Mouse (Mus musculus) duodenum, adult 2 months (tissue): ENCODE measurements around the gene Sprtn. TPM values are rescaled to one million over a fixed set of nuclear protein-coding genes. Genes with fewer than 3 reads are reported as not detected.

ENCODE experiments used
- polyA plus RNA-seq: library from polyadenylated mRNA; depleted of rRNA; stranded (reverse); fragments of >200 nt; gene quantifications from 2 replicates; pipeline ENCODE4 v1.2.3, GENCODE M21; 2012; ENCODE audit warnings: low replicate concordance; rRNA removed

Sprtn gene
- 3.5 and 4.3 TPM in 2 replicates for polyA plus RNA-seq

DNA sequence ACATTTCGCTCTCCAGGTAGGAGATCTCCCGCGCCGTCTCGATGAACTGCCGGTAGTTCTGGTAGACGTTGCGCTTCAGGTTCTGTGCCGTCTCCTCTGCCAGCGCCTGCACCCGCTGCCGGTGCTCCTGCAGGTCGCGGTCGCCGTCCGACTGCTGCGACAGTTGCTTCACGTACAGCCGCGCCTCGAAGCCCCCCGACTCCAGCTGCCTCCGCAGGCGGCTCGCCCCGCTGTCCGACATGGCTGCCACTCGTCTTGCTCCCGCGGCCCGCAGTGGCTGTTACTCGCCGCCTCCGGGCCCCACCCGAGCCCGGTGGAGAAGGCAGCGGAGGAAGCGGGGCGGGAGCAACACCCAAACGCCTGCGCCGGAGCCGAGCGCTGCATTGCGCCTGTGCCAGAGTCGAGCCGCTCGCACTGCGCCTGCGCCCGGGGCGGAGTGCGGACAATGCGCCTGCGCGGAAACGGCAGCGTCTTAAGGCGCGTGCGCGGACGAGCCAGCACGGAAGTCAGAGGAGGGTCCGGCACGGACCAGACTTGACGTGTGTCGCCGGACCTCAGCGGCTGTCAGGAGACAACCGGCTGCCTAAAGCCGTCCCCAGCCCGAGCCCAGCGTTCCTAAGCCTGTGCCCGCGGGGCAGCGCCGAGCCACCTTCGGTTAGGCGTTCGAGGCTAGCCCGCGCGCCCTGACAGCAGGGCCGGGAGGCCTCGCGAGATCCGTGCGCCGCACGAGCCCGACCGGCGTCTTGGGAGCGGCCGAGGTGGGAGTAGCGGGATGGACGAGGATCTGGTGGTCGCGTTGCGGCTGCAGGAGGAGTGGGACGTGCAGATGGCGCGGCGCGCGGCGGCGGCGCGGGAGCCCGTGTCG lies at the start of gene Sprtn, which contains the start of gene Exoc8:
Gene Sprtn, plus strand, starts transcription at position 501 of the 865 bp plus-strand sequence.
Gene Exoc8, minus strand, starts transcription at position 320 of the 865 bp plus-strand sequence.

DNA sequence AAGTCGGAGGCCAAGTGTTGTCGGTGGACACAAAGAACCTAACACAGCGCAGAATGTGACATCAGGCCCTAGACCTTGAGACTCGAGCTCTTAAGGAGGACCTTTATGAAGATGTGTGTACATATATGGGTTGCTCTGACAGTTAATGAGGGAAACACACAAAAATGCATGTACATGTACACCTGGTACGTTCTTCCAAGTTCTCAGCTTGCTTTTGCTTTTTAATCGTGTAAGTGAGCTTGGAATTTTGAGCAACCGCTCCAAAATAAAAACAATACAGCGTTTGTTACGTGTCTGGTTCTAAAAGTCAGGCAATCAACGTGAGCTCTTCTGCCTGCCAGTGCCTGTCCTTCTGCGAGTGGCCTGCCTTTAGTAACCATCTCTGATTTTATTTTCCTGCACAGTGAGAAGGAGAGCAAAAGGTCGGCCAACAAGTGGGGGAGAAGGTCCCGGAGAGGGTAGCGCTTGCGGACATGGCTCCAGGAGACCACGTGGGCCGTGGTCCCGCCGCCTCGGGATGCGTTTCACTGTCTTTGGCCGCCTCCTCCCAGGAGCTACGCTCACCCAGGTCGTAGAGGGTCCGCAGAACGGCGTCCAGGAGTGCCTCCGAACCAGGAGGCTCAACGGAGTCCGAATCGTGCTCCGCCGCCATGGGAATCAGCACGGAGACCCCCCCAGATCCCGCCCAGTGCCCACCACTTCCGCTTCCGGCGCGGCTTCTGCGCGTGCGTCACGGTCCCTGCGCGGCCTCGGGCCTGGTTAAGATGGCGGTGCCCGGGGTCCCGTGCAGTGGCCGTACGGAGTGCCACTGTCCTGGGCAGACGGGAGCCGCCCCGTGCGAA lies 35.1 kb upstream of the Sprtn start, which contains the start of the genes Gnpat and 2810004N23Rik:
Gene Gnpat, plus strand, starts transcription at position 713 of the 842 bp plus-strand sequence.
Gene 2810004N23Rik, minus strand, starts transcription at position 800 of the 842 bp plus-strand sequence.

DNA sequence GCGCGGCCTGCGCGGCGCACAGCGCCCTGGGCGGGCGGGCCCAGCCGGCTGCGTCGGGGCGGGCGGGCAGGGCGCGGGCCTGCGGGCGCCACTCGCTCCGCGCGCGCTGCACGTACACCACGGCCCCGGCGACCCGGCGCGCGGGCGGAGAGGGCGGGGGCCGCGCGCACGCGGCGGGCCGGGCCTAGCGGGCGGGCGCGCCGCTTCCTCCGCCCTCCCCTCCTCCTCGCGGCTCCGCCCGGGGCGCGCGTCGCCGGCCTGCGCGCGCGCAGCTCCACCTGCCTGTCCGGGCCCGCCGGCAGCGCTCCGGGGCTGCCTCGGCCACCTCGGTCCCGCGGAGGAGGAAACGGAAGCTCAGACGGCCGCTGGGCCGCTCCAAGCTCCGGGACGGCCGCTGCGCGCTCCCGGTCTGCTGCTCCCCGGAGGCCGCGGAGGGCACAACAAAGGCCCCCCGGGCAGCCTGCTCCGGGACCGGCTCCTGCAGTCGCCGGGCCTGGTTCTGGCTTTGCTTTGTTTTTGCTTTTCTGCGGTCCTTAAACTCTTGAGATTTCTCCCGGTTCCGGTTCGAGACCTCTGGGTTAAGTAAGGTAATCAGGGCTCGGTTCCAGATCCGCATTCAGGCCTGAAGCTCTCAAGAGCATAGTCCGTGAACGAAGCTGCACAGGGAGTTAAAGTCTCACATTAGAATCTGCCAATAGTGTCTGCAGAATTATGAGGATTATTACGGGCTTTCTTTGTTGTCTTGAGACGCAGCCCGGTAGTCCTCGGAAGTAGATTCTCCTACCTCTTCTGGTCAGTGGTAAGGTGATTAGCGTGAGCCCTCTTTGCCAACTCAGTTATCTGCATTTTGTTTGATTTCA lies 51.8 kb downstream of the Sprtn start, which contains the start of gene Egln1:
Gene Egln1, minus strand, starts transcription at position 116 of the 860 bp plus-strand sequence.

Other genes starting within 250 kb of the Sprtn start
- 17.5 and 26.0 TPM in 2 replicates for gene 2310022B05Rik, start 234.5 kb upstream of the Sprtn start, polyA plus RNA-seq
- 9.7 and 10.0 TPM in 2 replicates for gene Ttc13, start 175.9 kb upstream of the Sprtn start, polyA plus RNA-seq
- 4.6 and 5.8 TPM in 2 replicates for gene Arv1, start 175.7 kb upstream of the Sprtn start, polyA plus RNA-seq
- 1.0 and 1.4 TPM in 2 replicates for gene Fam89a, start 146.1 kb upstream of the Sprtn start, polyA plus RNA-seq
- gene Trim67, start 104.8 kb upstream of the Sprtn start, polyA plus RNA-seq = 0.09 and 0.12 TPM in 2 replicates
- 13.4 and 19.7 TPM in 2 replicates for gene Gnpat, start 34.9 kb upstream of the Sprtn start, polyA plus RNA-seq
- gene 2810004N23Rik, start 34.8 kb upstream of the Sprtn start, polyA plus RNA-seq = 4.2 and 5.1 TPM in 2 replicates
- gene Exoc8, start 181 bp upstream of the Sprtn start, polyA plus RNA-seq = 4.6 and 4.9 TPM in 2 replicates
- gene Egln1, start 51.4 kb downstream of the Sprtn start, polyA plus RNA-seq = 10.5 and 13.7 TPM in 2 replicates
- gene Tsnax, start 115.1 kb downstream of the Sprtn start, polyA plus RNA-seq = 9.8 and 10.8 TPM in 2 replicates
- gene Disc1, start 156.3 kb downstream of the Sprtn start, polyA plus RNA-seq = 0.11 and 0.12 TPM in 2 replicates